Mouse (Mus musculus) lung, postnatal 0 days (tissue): ENCODE results near the gene Glce. TPM values are rescaled to one million over a fixed set of nuclear protein-coding genes. Genes with fewer than 3 reads are reported as not detected.
A peak's percentile ranks its signal among the peaks of the same experiment; 100 is the strongest.

Experiments used
- ATAC-seq: fragments of 200-750 bp; cut with Nextera tagmentation; 2 replicates; pipeline ENCODE4 v1.8.0; 2017; ENCODE audit warnings: moderate library complexity
- DNase-seq: peaks from one replicate; pipeline ENCODE4 v3.0.0-alpha.2; 2016; ENCODE audit warnings: low spot score
- H3K27ac ChIP-seq: fragments of 300-500 bp; sonication (generic); 2 replicates; pipeline ENCODE4 v1.5.1; 2014; ENCODE audit warnings: antibody characterized with exemption, mild to moderate bottlenecking, low read length, mixed read lengths
- H3K27me3 ChIP-seq: fragments of 300-500 bp; sonication (generic); replicated peaks from 2 replicates; pipeline ENCODE4 v1.6.1; 2014; ENCODE audit warnings: low read length, mixed read lengths; ENCODE audit not compliant: insufficient read depth
- H3K36me3 ChIP-seq: fragments of 300-500 bp; sonication (generic); 2 replicates; pipeline ENCODE4 v1.6.1; 2014; ENCODE audit warnings: low read length, mixed read lengths; ENCODE audit not compliant: insufficient read depth
- H3K4me1 ChIP-seq: fragments of 300-500 bp; sonication (generic); 2 replicates; pipeline ENCODE4 v1.6.1; 2014; ENCODE audit warnings: antibody characterized with exemption, low read depth, low read length, mixed read lengths; ENCODE audit not compliant: insufficient read depth
- H3K4me2 ChIP-seq: fragments of 300-500 bp; sonication (generic); replicated peaks from 2 replicates; pipeline ENCODE4 v1.6.1; 2014; ENCODE audit warnings: low read depth, mild to moderate bottlenecking, low read length, moderate library complexity, mixed read lengths
- H3K4me3 ChIP-seq: fragments of 300-500 bp; sonication (generic); 2 replicates; pipeline ENCODE4 v1.5.1; 2014; ENCODE audit warnings: low read depth, low read length
- H3K9ac ChIP-seq: fragments of 300-500 bp; sonication (generic); replicated peaks from 2 replicates; pipeline ENCODE4 v1.6.1; 2014; ENCODE audit warnings: low read depth, mild to moderate bottlenecking
- H3K9me3 ChIP-seq: fragments of 300-500 bp; sonication (generic); 2 replicates; pipeline ENCODE4 v1.6.1; 2016; ENCODE audit warnings: low read length, mixed read lengths
- CTCF ChIP-seq: IDR thresholded peaks from 2 replicates; pipeline ENCODE4 v1.5.1; 2016; ENCODE audit warnings: antibody characterized with exemption, mild to moderate bottlenecking
- EP300 ChIP-seq: IDR thresholded peaks from 2 replicates; pipeline ENCODE4 v1.6.1; 2016; ENCODE audit warnings: antibody characterized with exemption, mild to moderate bottlenecking, control low read depth
- WGBS: fragments of 180-500 bp; shearing (Covaris S2); extraction: QIAGEN DNeasy Blood & Tissue Kit; methylation state at CpG from one replicate; pipeline ENCODE4 v1.1.7; 2014; 5-methylcytosine and 5-hydroxymethylcytosine counted together
- polyA plus RNA-seq: library from polyadenylated mRNA; unstranded; fragments of >200 nt; fragmentation: Nextera tagmentation; extraction: Ambion mirVana; gene quantifications from 2 replicates; pipeline ENCODE4 v1.2.1, GENCODE M21; 2015

Gene Glce
- polyA plus RNA-seq, 1 experiment from 2014 or later, result 9.6 TPM

DNA sequence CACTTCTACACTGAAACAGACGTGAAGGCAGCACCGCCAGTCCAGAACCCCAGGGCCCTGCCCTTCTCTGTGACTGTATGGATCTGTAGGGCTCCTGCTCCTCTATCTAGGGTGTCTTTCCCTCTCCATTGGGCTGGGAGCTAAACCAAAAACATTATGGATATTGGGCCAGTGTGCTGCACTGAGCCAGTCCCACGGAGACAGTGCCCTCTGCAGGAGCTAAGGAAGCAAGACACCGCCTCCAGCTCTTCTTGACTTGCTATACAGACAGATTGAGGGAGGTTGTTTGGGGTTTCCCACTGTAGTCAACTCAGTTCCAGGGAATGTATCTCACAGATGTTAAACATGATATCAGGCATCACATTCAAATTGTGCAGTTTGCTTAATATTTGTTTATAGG is 71.7 kb downstream of the Glce start:
- Histone ChIP-seq H3K36me3 (no peaks in the 10 kb centered on the region), H3K4me1 (no peaks in the 10 kb centered on the region), H3K27me3 (no peaks in the 10 kb centered on the region), H3K27ac (no peak overlapping the region), H3K9ac (no peak overlapping the region), H3K9me3 (no peaks in the 10 kb centered on the region), H3K4me3 (no peak overlapping the region), H3K4me2 (no peak overlapping the region)
- WGBS, result 47% methylated on average over 4 of the region's 4 CpGs
- peak; percentile 58 for DNase-seq
- TF ChIP-seq EP300 (no peak), CTCF (peak; percentile 76)
- peak; percentile 47; the same call in 1 of the 2 replicates for ATAC-seq

DNA sequence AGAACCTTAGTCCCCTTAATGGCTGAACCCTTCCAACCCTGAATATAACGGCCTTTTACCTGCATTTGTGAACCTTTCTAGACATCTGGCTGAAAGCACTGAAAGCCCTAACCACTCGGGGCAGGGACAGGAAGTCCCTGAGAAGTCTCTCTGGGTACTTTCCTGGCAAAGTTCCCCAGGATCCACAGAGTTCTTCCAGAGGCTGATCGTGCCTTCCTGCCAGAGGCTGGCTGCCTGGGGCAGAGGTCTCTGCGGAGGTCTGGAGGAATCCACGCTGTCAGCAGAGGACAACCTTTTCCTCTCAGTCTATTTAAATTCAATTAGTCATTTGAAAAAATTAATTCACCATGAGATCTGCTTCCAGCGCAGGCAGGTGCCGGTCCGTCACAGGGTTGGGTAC is 73.3 kb downstream of the Glce start:
- no peaks in the 10 kb centered on the region for H3K9me3 ChIP-seq
- no peaks in the 10 kb centered on the region for H3K27me3 ChIP-seq
- H3K4me3 ChIP-seq, result no peak overlapping the region
- H3K4me2 ChIP-seq, result no peak overlapping the region
- no peak for TF ChIP-seq EP300
- no peak for TF ChIP-seq CTCF
- H3K9ac ChIP-seq, result no peak overlapping the region
- no peaks in the 10 kb centered on the region for H3K4me1 ChIP-seq
- DNase-seq, result no peak
- no peak for ATAC-seq
- 55% methylated on average over 8 of the region's 8 CpGs for WGBS
- no peak overlapping the region for H3K27ac ChIP-seq
- H3K36me3 ChIP-seq, result no peaks in the 10 kb centered on the region

DNA sequence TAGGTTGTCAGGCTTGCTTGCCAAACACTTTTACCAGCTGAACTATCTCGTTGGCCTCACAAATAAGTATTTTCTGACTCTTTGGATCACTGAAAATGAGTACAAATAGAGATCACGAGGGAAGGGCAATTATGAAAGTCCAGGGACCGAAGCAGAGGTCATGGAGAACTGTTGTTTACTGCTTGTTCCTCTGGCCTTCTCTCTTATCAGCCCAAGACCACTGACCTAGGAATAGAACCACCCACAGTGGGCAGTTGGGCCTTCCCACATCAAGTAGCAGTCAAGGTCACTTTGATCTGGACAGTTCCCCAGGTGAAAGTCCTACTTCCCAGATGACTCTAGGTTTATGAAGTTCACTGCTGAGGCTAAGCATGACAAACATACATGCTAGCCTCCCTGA is 80.3 kb downstream of the Glce start:
- ATAC-seq (no peak), DNase-seq (no peak)
- Histone ChIP-seq H3K4me1 (no peaks in the 10 kb centered on the region), H3K4me3 (no peak overlapping the region), H3K9me3 (no peaks in the 10 kb centered on the region), H3K27me3 (no peaks in the 10 kb centered on the region), H3K9ac (no peak overlapping the region), H3K4me2 (no peak overlapping the region), H3K27ac (no peak overlapping the region), H3K36me3 (no peaks in the 10 kb centered on the region)
- TF ChIP-seq EP300 (no peak), CTCF (no peak)
- 80% methylated on average over 3 of the region's 3 CpGs for WGBS

DNA sequence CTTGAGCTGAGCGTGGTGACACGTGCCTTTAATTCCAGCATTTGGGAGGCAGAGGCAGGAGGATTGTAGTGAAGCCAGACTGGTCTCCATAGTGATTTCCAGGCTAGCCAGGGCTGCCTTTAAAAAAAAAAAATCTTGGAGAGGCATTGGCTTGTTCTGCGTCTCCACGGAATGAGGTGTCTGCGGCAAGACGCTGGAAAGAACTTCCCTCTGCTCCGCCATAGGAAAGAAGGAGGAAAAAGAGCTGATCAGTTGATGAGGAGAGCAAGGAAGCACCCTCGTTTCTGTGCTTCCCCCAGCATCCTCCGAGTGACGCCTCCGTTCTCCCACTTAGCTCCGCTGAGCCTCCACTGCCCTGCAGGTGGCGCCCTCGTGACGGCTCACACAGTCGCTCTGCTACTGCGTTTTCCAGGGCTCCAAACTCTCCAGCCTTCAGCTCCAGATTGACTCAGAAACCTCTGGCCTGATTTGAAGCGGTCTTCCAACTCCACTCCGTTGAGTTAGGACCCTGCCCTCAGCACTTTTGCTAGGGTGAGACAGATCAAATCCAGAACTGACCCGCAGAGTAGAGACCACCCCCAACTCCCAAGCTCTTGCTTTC is 82.3 kb downstream of the Glce start:
- H3K9me3 ChIP-seq, result no peaks in the 10 kb centered on the region
- ATAC-seq, result peak; percentile 78
- H3K27me3 ChIP-seq, result no peaks in the 10 kb centered on the region
- no peaks in the 10 kb centered on the region for H3K4me1 ChIP-seq
- H3K4me2 ChIP-seq, result no peak overlapping the region
- no peaks in the 10 kb centered on the region for H3K36me3 ChIP-seq
- no peak overlapping the region for H3K27ac ChIP-seq
- TF ChIP-seq CTCF (peak; percentile 98), EP300 (no peak)
- 6% methylated on average over 20 of the region's 20 CpGs for WGBS
- DNase-seq, result peak; percentile 89
- no peak overlapping the region for H3K9ac ChIP-seq
- H3K4me3 ChIP-seq, result no peak overlapping the region

DNA sequence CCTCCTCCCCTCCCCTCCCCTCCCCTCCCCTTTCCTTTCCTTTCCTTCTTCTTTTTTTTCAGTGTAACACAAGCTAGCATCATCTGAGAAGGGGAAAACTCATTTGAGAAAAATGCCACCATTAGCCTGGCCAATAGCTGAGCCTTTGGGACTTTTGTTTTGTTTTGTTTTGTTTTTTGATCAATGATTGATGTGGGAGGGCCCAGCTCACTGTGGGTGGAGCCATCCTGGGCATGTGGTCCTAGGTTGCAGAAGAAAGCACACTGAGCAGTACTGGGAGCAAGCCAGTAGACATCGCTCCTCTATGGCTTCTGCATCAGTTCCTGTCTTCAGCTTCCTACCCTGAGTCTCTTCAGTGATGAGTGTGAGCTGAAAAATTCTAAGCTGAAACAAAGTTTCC is 86.6 kb downstream of the Glce start:
- H3K36me3 ChIP-seq, result no peaks in the 10 kb centered on the region
- no peak for TF ChIP-seq EP300
- no peak for TF ChIP-seq CTCF
- no peaks in the 10 kb centered on the region for H3K27me3 ChIP-seq
- H3K9ac ChIP-seq, result no peak overlapping the region
- no peak for DNase-seq
- H3K4me2 ChIP-seq, result no peak overlapping the region
- H3K27ac ChIP-seq, result no peak overlapping the region
- ATAC-seq, result no peak
- WGBS, result 86% methylated on average over 1 of the region's 1 CpGs
- no peaks in the 10 kb centered on the region for H3K4me1 ChIP-seq
- no peaks in the 10 kb centered on the region for H3K9me3 ChIP-seq
- H3K4me3 ChIP-seq, result no peak overlapping the region

DNA sequence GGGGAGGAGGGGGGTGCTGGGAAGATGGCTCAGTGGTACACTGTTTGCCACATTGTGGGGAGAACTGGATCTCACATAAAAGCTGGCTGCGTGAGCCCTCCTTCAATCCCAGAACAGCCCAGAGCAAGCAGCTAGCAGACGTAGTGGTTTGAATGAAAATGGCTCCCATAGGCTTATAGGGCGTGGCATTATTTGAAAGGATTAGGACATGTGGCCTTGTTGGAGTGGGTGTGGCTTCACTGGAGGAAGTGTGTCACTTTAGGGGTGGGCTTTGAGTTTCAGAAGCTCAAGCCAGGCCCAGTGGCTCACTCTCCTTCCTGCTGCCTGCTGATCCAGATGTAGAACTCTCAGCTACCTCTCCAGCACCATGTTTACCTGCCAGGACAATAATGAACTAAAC is 90.2 kb downstream of the Glce start:
- Histone ChIP-seq H3K9ac (no peak overlapping the region), H3K27ac (no peak overlapping the region), H3K4me1 (no peaks in the 10 kb centered on the region), H3K27me3 (no peaks in the 10 kb centered on the region), H3K4me3 (no peak overlapping the region), H3K36me3 (no peaks in the 10 kb centered on the region), H3K9me3 (no peaks in the 10 kb centered on the region), H3K4me2 (no peak overlapping the region)
- TF ChIP-seq EP300, result no peak
- no peak for TF ChIP-seq CTCF
- ATAC-seq, result no peak
- DNase-seq, result no peak
- WGBS, result 92% methylated on average over 3 of the region's 3 CpGs

DNA sequence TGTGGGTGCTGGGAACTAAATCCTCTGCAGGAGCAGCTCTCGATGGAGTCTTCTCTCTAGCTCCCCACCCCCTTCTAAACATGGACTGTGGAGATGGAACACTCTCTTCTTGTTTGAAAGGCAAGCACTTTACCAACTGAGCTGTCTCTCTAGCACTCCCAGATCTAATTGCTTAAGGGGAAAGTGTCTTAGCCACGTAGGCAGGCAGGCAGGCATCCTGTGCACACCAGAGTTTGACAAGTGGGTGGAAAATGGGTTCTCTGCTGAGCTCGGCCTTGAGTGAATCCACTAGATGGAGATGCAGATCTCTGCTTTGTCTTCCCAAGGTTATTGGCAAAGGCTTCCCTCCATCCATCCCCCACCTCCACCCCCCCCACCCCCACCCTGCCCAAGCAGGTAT is 94.4 kb downstream of the Glce start:
- 35% methylated on average over 3 of the region's 3 CpGs for WGBS
- H3K9ac ChIP-seq, result no peak overlapping the region
- ATAC-seq (no peak), DNase-seq (no peak)
- H3K4me1 ChIP-seq, result no peaks in the 10 kb centered on the region
- no peaks in the 10 kb centered on the region for H3K36me3 ChIP-seq
- no peak overlapping the region for H3K27ac ChIP-seq
- H3K4me3 ChIP-seq, result no peak overlapping the region
- TF ChIP-seq EP300 (no peak), CTCF (no peak)
- H3K9me3 ChIP-seq, result no peaks in the 10 kb centered on the region
- no peaks in the 10 kb centered on the region; the same call in 1 of the 2 replicates for H3K27me3 ChIP-seq
- H3K4me2 ChIP-seq, result no peak overlapping the region
